Mouse (Mus musculus) common myeloid progenitor, adult 5-6 weeks (primary cell): ENCODE measurements around the gene Endou. TPM values are rescaled to one million over a fixed set of nuclear protein-coding genes. Genes with fewer than 3 reads are reported as not detected.
A peak's percentile ranks its signal among the peaks of the same experiment; 100 is the strongest.

ENCODE experiments used
- ATAC-seq: replicated peaks from 2 replicates; pipeline ENCODE4 v1.8.0; 2016; ENCODE audit warnings: low read depth, mild to moderate bottlenecking, moderate TSS enrichment, inconsistent platforms; ENCODE audit not compliant: poor library complexity, severe bottlenecking
- total RNA-seq: library from RNA; stranded (forward); fragments of 200-1000, 187-1606 nt; gene quantifications from 2 replicates; pipeline ENCODE4 v1.2.3, GENCODE M21; 2017

Endou gene
- total RNA-seq, 1 experiment from 2014 or later = 2.3 TPM

GRCm38 (mm10) chr15:97760006-97760405 lies 28.9 kb upstream of the Endou start:
- ATAC-seq = peak; percentile 52

- no peak for ATAC-seq
These were observed 24.2 kb upstream of the Endou start for GRCm38 (mm10) chr15:97755361-97755760.

- ATAC-seq = no peak
These were observed 23.3 kb upstream of the Endou start for GRCm38 (mm10) chr15:97754476-97754875.

GRCm38 (mm10) chr15:97752491-97752890 lies 21.4 kb upstream of the Endou start:
- ATAC-seq = no peak

GRCm38 (mm10) chr15:97751676-97752075 lies 20.5 kb upstream of the Endou start:
- no peak for ATAC-seq

- ATAC-seq = peak; percentile 82
These were observed 19.6 kb upstream of the Endou start for GRCm38 (mm10) chr15:97750697-97751096.

GRCm38 (mm10) chr15:97749841-97750240 lies 18.7 kb upstream of the Endou start:
- no peak for ATAC-seq

- no peak for ATAC-seq
These were observed 18.3 kb upstream of the Endou start for GRCm38 (mm10) chr15:97749397-97749796.

GRCm38 (mm10) chr15:97748964-97749363 lies 17.8 kb upstream of the Endou start:
- ATAC-seq = no peak

- peak; percentile 60 for ATAC-seq
These were observed 17.2 kb upstream of the Endou start for GRCm38 (mm10) chr15:97748309-97748708.

- ATAC-seq = no peak
These were observed 16.3 kb upstream of the Endou start for GRCm38 (mm10) chr15:97747486-97747885.

- ATAC-seq = no peak
These were observed 15.6 kb upstream of the Endou start for GRCm38 (mm10) chr15:97746748-97747147.

- ATAC-seq = no peak
These were observed 15.1 kb upstream of the Endou start for GRCm38 (mm10) chr15:97746278-97746677.

GRCm38 (mm10) chr15:97745331-97745730 lies 14.2 kb upstream of the Endou start:
- no peak for ATAC-seq

GRCm38 (mm10) chr15:97744930-97745329 lies 13.8 kb upstream of the Endou start:
- ATAC-seq = peak; percentile 65

- no peak for ATAC-seq
These were observed 12.9 kb upstream of the Endou start for GRCm38 (mm10) chr15:97743961-97744525.

- no peak for ATAC-seq
These were observed 12.1 kb upstream of the Endou start for GRCm38 (mm10) chr15:97743210-97743609.

GRCm38 (mm10) chr15:97742600-97742999 lies 11.5 kb upstream of the Endou start:
- 0 out of 2 replicates have a peak, but pooled peaks have one; percentile 23 for ATAC-seq

GRCm38 (mm10) chr15:97742074-97742473 lies 10.9 kb upstream of the Endou start:
- ATAC-seq = no peak

GRCm38 (mm10) chr15:97741662-97742061 lies 10.5 kb upstream of the Endou start:
- no peak for ATAC-seq

- no peak for ATAC-seq
These were observed 9.2 kb upstream of the Endou start for GRCm38 (mm10) chr15:97740283-97740732.

GRCm38 (mm10) chr15:97738923-97739322 lies 7.8 kb upstream of the Endou start:
- ATAC-seq = no peak; the same call in 1 of the 2 replicates
